Mouse (Mus musculus) liver, embryonic 12.5 days (tissue): ENCODE data around the gene Gm8926. TPM values are rescaled to one million over a fixed set of nuclear protein-coding genes. Genes with fewer than 3 reads are reported as not detected.
"Not testable (repeated sequence)": the region's sequence is repeated elsewhere in the genome, so short reads cannot be mapped to it uniquely, and the experiment has no call there.

ENCODE experiments used
- ATAC-seq: fragments of 200-750 bp; cut with Nextera tagmentation; 2 replicates; pipeline ENCODE4 v1.8.0; 2017; ENCODE audit warnings: moderate number of reproducible peaks, mild to moderate bottlenecking, moderate library complexity
- H3K27ac ChIP-seq: fragments of 300-500 bp; sonication (generic); 2 replicates; pipeline ENCODE4 v1.5.1; 2016; ENCODE audit warnings: mild to moderate bottlenecking
- H3K27me3 ChIP-seq: fragments of 300-500 bp; sonication (generic); replicated peaks from 2 replicates; pipeline ENCODE4 v1.6.1; 2016; ENCODE audit warnings: mild to moderate bottlenecking, moderate library complexity
- H3K36me3 ChIP-seq: fragments of 300-500 bp; sonication (generic); 2 replicates; pipeline ENCODE4 v1.6.1; 2016; ENCODE audit warnings: mild to moderate bottlenecking, moderate library complexity
- H3K4me1 ChIP-seq: fragments of 300-500 bp; sonication (generic); 2 replicates; pipeline ENCODE4 v1.6.1; 2016
- H3K4me2 ChIP-seq: fragments of 300-500 bp; sonication (generic); 2 replicates; pipeline ENCODE4 v1.6.1; 2016; ENCODE audit warnings: mild to moderate bottlenecking, moderate library complexity
- H3K4me3 ChIP-seq: fragments of 300-500 bp; sonication (generic); 2 replicates; pipeline ENCODE4 v1.5.1; 2016; ENCODE audit warnings: mild to moderate bottlenecking, moderate library complexity
- H3K9ac ChIP-seq: fragments of 300-500 bp; sonication (generic); 2 replicates; pipeline ENCODE4 v1.6.1; 2016; ENCODE audit warnings: mild to moderate bottlenecking, moderate library complexity
- H3K9me3 ChIP-seq: fragments of 300-500 bp; sonication (generic); replicated peaks from 2 replicates; pipeline ENCODE4 v1.6.1; 2016; ENCODE audit warnings: mild to moderate bottlenecking, moderate library complexity
- WGBS: fragments of 180-500 bp; shearing (Covaris S2); methylation state at CpG from one replicate; pipeline ENCODE4 v1.1.7; 2016; ENCODE audit not compliant: insufficient replicate concordance; 5-methylcytosine and 5-hydroxymethylcytosine counted together
- polyA plus RNA-seq: library from polyadenylated mRNA; unstranded; fragments of >200 nt; fragmentation: Nextera tagmentation; extraction: Ambion mirVana; gene quantifications from 2 replicates; pipeline ENCODE4 v1.2.1, GENCODE M21; 2016

The Gm8926 gene
- polyA plus RNA-seq, result 0.20 TPM in 1 of 2 replicates, not detected in the other

GRCm38 (mm10) chr5:11770248-11770647, at the start of gene Gm8926:
Gene Gm8926, plus strand, starts transcription at chr5:11770548.
- WGBS, result 25% methylated on average over 1 of the region's 4 CpGs
- ATAC-seq, H3K4me3 ChIP-seq: not testable (repeated sequence)

More at GRCm38 (mm10) chr5:11770248-11770647, at the start of gene Gm8926:
- not testable (repeated sequence) for H3K4me1 ChIP-seq, H3K4me2 ChIP-seq, H3K27ac ChIP-seq, H3K27me3 ChIP-seq, H3K9me3 ChIP-seq, H3K36me3 ChIP-seq, H3K9ac ChIP-seq

Other genes starting within 250 kb of the Gm8926 start
- not detected in 2 replicates for gene Gm6460, start 175.6 kb upstream of the Gm8926 start, polyA plus RNA-seq
- gene Gm8922, start 88.6 kb upstream of the Gm8926 start, polyA plus RNA-seq, result not detected in 2 replicates
- gene Gm6465, start 75.0 kb downstream of the Gm8926 start, polyA plus RNA-seq, result not detected in 2 replicates
- not detected in 2 replicates for gene 4933402N22Rik, start 147.5 kb downstream of the Gm8926 start, polyA plus RNA-seq